Mouse (Mus musculus) gastrocnemius, postnatal 10 days (tissue): Measurements from ENCODE around the gene Hcfc1. TPM values are rescaled to one million over a fixed set of nuclear protein-coding genes. Genes with fewer than 3 reads are reported as not detected.

Experiments
- DNase-seq: peaks from one replicate; pipeline ENCODE4 v3.0.0; 2021; ENCODE audit warnings: mixed read lengths
- long read RNA-seq, 2 experiments: library from polyadenylated mRNA; stranded (forward); transcript quantifications; one replicate each; pipeline ENCODE4 v2.0.0; 2021
- total RNA-seq, 2 experiments: library from RNA; stranded (reverse); gene quantifications; 2 replicates each; pipeline ENCODE4 v1.2.3; 2021

Hcfc1 gene
- 10 to 100 TPM; 52.5 to 55.6 TPM for total RNA-seq
- long read RNA-seq, experiment 1, full-length matches to known transcripts: 1 of 17 reads
- long read RNA-seq, experiment 1, partial matches to known transcripts: 12 of 17 reads
- long read RNA-seq, experiment 1, other reads (novel, unspliced or antisense): 4 of 17 reads
- long read RNA-seq, experiment 2, full-length matches to known transcripts: 5 of 25 reads
- long read RNA-seq, experiment 2, partial matches to known transcripts: 15 of 25 reads
- long read RNA-seq, experiment 2, other reads (novel, unspliced or antisense): 5 of 25 reads

DNA sequence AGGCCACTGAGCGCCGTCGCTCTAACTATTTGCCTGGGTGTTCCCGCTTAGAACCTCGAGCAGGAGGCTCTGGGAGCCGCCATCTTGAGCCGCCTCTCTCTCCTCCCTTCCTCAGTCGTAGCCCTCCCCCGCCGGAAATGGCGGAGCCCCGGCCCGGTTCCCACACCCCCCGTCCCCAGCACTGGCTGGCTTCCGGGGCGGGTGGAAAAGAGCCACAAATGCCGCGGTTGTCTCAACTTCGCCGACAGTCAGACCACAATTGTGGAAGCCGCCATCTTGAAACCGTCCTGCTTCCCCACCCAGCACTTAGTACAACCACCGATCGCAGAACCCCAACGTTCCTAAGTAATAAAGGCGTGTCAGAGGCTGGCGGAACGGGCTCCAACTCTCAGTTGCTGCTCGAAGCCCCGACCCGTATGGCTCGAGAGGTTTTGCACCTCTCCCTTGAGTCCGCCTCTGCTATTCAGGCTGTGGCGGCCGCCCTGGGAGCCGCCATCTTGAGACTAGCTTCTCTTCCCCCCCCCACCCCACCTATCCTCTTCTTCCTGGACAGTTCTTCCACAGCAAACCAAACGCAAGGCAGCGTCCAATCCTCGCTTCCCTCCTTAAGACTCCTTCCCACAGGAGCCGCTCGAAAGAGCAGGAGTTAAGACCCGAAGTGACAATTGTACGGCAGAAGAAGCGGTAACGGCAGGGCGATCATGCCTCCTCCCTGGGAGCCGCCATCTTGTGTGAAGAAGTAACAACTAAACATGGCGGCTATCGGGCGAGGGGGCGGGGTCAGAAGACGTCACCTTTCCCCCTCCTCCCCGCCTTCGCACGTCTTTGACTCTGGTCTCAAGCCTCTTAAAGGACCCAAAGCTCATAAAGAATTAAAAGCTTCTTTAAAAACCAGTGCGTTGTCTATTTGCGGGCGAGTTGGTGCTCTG is at the start of gene Hcfc1:
Hcfc1 (minus strand) TSS at position 110 of the 929 bp plus-strand sequence.
- peak; percentile 90 for DNase-seq

- DNase-seq: no peak
Measured at GRCm38 (mm10) chrX:74014597-74014996, 48.4 kb upstream of the Hcfc1 start.

- no peak for DNase-seq
Measured at GRCm38 (mm10) chrX:74008063-74008462, 41.9 kb upstream of the Hcfc1 start.

DNA sequence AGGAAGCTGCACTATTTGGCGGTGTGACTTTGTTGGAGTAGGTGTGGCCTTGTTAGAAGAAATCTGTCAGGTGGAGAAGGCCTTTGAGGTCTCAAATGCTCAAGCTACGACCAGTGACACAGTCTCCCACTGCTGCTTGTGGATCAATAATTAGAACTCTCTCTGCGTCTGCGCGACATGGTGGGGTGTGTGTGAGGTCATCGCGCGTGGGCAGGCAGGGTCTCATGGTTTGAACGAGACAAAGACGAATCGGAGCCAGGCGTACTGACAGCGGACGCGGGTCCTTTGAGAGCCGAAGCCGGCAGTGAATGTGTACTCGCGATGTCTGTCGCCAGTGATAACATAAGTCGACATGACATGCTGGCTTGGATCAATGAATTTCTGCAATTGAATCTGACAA is 40.2 kb upstream of the Hcfc1 start:
- no peak for DNase-seq

- no peak for DNase-seq
Measured at GRCm38 (mm10) chrX:74003644-74004043, 37.5 kb upstream of the Hcfc1 start.

DNA sequence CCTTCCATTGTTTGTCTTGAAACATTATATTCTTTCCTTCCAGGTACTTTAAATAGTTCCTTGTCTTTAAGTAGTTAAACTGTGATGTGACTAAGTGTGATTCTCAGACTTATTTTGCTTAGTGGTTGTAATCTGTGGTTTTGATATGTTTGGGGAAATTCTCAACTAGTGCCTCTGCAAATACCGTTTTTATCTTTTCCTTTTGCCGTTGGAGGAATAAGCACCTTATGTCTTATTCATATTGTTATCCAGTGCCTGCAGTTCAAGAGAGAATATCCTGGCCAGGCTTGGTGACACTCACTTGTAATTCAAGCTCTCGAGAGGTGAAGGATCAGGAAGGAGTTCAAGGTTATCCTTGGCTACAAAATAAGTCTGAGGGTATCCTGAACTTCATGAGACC is 34.9 kb upstream of the Hcfc1 start:
- no peak for DNase-seq

GRCm38 (mm10) chrX:73998911-73999869 is 33.0 kb upstream of the Hcfc1 start:
- DNase-seq: peak; percentile 4

GRCm38 (mm10) chrX:73977783-73978182 is 11.6 kb upstream of the Hcfc1 start:
- DNase-seq: no peak

DNA sequence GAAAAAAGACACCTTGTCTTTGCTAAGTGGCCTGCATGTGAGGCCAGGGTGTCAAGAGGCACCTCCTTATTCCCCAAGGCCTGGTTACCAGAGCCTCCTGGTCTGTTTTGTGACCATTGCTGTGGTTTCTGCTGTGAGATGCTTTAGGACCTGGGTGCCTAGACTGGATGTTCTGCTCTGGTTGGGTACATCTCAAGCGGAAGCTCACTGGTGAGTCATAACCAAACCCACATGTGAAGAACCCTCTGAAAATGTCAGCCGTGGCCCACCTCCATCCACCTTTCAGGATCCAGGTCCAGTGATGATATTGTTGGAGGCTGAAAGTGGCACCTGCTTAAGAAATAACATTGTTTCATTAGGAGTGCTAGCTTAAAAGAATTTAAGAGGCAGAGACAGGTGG is 10.1 kb upstream of the Hcfc1 start:
- DNase-seq: no peak

GRCm38 (mm10) chrX:73972774-73973173 is 6.6 kb upstream of the Hcfc1 start:
- no peak for DNase-seq

- no peak for DNase-seq
Measured at GRCm38 (mm10) chrX:73970781-73971180, 4.6 kb upstream of the Hcfc1 start.

GRCm38 (mm10) chrX:73969729-73970128 is 3.6 kb upstream of the Hcfc1 start:
- DNase-seq: no peak

DNA sequence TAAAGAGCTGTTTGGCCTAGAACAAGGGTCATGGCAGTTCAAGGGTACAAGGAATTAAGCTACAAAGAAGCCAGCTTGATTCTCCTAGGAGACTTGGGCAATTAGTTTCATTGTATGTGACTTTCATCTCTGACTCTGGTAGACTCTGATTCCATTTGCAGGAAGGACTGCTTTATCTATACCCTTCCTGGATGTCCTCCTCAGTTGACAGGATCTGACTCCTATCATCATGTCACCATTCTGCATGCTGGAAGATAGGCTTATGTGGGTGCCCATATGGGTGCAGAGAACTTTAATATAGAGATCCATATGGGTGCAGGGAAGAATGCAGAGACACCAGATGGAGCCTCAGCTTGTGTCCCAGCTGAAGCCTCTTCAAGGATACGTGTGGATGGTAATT is 3.0 kb upstream of the Hcfc1 start:
- DNase-seq: no peak

GRCm38 (mm10) chrX:73967177-73968075 is 1.3 kb upstream of the Hcfc1 start:
- peak; percentile 81 for DNase-seq

- DNase-seq: no peak
Measured at GRCm38 (mm10) chrX:73965307-73965706, 850 bp downstream of the Hcfc1 start.

DNA sequence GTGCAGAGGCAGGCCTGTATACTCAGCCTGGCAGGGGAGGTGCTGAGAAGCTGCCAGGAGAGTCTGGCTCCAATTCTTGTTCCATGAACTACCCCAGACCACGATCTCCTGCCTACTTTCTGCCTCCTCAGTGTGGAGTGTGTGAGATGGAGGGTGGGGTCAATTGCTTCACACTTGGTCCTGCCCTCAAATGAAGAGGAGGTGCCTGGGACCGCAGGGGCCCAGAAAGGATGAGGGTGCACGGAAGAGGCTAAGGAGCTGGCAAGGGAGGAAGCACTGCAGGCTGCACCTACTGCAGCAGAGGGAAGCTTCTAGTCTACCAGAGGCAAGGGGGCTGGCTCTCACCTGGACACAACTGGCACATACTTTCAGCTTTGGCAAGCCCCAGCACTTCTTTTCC is 1.8 kb downstream of the Hcfc1 start:
- no peak for DNase-seq

DNA sequence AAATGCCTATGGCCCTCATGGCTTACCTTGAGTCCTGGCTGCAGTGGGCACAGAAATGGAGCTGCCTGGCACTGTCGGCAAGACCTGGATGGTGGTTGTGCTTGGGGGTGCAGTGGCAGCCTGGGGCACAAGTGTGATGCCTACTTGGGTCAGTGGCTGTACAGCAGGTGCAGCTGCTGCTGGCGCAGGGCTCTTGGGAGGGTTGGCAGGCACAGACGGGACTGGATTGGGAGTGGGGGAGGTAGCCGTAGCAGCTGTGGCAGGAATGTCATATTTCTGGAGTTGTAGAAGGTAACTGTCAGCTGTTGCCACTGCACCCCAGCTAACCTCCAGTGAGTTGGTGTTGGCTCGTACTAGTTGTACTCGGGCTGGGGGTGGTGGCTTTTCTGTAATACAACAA is 11.2 kb downstream of the Hcfc1 start:
- peak; percentile 29 for DNase-seq

- no peak for DNase-seq
Measured at GRCm38 (mm10) chrX:73952603-73953002, 13.6 kb downstream of the Hcfc1 start.

- no peak for DNase-seq
Measured at GRCm38 (mm10) chrX:73949341-73949740, 16.8 kb downstream of the Hcfc1 start.

DNA sequence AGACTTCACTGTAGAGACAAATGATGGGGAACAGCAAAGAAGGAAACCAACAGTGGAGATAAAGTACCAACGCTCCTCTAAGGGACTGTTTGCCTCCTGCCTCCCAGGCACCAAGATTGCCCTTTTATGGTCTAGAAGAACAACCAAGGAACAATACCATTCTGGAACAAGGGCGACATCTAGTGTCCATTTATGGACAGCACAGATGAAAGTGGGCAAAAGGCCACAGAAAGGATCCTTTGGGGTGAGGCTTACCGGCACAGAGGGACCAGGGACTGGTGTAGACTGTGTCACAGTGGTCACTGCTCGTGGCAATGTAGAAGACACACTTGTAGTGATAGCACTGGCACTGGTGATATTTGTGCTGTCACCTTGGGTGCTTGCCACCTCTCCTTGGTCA is 17.5 kb downstream of the Hcfc1 start:
- DNase-seq: peak; percentile 35

DNA sequence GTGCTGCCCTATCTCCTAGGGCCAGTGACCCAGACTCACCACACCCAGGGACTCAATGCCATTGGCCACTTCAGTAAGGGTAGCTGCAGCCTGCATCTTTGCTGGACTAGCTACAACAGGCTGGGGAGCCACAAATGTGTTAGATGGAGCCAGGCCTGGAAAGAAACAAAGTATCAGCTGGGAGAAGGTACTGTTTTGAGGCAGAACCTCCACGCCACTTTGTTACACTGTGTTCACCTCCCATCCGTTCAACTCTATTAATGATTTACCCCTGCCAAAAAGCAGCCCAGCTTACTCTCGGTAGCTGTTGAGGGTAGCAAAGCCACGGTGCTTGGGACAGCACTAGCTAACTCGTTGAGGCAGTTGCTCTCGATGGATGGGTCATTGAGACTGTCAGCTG is 19.3 kb downstream of the Hcfc1 start:
- no peak for DNase-seq
